Mouse (Mus musculus): ENCODE data around the gene Syt1.

The Syt1 gene

DNA sequence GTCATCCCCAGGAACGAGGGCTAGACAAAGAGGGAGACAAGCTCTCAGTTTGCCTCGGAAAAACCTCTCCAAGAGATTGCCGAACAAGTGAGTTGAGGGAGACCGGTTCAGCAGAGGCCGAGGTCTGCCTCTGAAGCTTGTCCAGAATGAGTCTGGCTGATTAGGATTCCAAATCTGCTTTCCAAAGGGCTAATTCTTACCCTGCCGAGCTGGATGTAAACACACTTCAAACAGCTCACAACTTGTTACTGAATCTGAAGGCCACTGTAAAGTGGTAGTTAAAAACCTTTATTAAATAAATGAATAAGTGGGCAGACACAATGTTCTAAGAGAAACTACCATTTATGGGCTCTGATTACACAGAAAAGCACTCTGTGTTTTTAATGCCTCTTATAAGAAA lies 491.6 kb downstream of the Syt1 start:
- DNase-seq (ENCODE audit: low spot score in 2 of 2), result no peak

GRCm38 (mm10) chr10:108517076-108517475 lies 493.7 kb downstream of the Syt1 start:
- no peak for DNase-seq (ENCODE audit: low spot score in 2 of 2)

DNA sequence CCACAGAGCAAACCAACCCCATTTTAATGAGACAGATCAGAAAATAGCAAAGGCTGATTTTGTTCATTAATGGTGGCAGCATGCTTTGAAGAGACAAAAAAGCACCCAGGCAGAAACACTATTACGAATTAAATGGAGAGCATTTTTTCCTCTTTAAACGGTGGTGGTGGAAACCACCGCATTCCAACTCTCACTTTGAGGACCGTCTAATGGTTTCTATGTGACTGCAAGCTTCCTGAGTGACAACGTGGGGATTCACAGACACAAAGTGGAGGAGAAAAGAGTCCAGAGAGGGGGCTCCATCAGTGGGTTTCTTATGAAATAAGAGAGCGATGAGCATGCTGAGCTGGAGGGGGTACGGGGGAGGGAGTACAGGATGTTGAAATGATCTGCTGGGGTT lies 496.1 kb downstream of the Syt1 start:
- DNase-seq (ENCODE audit: low spot score in 2 of 2), result no peak

GRCm38 (mm10) chr10:108509579-108509978 lies 501.2 kb downstream of the Syt1 start:
- no peak for DNase-seq (ENCODE audit: low spot score in 2 of 2)

GRCm38 (mm10) chr10:108506917-108507316 lies 503.9 kb downstream of the Syt1 start:
- no peak for DNase-seq (ENCODE audit: low spot score in 2 of 2)

- DNase-seq (ENCODE audit: low spot score in 2 of 2), result no peak
Measured at GRCm38 (mm10) chr10:108504925-108505324, 505.9 kb downstream of the Syt1 start.

DNA sequence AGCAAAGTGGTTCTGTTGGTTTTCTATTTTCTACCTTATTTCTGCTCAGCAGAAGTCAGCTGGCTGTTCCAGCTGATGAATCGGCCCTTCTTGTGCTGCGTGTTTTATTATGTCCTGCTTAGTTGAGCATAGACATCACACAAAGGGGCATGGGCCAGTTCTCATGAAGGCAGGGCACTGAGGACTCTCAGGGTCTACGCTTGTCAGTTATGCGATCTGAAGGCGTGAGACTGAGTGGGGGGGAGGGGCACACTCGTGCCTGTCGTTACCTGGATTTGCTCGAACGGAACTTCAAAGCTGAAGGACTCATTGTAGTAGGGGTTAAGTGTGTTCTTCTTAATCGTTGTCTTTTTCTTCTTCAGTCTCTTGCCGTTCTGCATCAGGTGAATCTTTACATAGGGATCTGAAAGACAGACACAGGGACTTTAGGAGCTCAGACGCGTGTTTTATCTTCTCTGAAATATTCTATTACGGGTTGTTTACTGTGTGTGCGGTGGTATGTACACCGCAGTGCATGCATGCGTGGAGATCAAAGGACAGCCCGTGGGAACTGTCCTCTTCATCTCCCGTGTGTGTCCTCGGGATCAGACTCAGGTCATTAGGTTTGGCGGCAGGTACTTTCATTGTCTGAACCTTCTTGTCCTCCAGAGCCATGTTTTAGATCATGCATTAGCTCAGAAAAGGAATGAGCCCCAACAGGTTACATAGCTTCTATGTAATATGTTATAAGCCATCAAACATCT lies 506.5 kb downstream of the Syt1 start:
- DNase-seq (ENCODE audit: low spot score in 2 of 2), result no peak

GRCm38 (mm10) chr10:108490231-108490630 lies 520.6 kb downstream of the Syt1 start:
- DNase-seq (ENCODE audit: low spot score in 2 of 2), result no peak

- DNase-seq (ENCODE audit: low spot score in 2 of 2), result no peak
Measured at GRCm38 (mm10) chr10:108483991-108484390, 526.8 kb downstream of the Syt1 start.

GRCm38 (mm10) chr10:108480146-108480850 lies 530.5 kb downstream of the Syt1 start:
- DNase-seq (ENCODE audit: low spot score in 2 of 2), result no peak

- no peak for DNase-seq (ENCODE audit: low spot score in 2 of 2)
Measured at GRCm38 (mm10) chr10:108470319-108470955, 540.3 kb downstream of the Syt1 start.

GRCm38 (mm10) chr10:108466539-108466938 lies 544.2 kb downstream of the Syt1 start:
- no peak for DNase-seq (ENCODE audit: low spot score in 2 of 2)

DNA sequence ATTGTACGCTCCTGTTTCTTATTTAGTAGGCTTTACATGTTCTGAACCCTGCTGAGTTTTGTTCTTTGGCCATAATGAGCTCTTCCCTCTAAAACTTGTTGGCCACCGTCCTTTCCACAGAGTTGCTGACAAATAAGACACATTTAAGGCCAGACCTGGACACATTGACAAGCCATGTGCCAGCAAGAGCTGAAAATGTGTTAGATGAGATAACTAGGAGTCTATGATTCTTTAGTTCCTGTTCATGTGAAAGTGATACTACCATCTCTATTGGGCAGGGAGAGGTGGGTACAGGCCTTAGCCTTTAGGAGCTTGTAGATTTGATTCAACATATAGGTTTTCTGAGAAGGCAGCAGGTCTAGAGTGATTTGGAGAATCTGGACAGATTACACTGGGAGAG lies 548.9 kb downstream of the Syt1 start:
- no peak for DNase-seq (ENCODE audit: low spot score in 2 of 2)

DNA sequence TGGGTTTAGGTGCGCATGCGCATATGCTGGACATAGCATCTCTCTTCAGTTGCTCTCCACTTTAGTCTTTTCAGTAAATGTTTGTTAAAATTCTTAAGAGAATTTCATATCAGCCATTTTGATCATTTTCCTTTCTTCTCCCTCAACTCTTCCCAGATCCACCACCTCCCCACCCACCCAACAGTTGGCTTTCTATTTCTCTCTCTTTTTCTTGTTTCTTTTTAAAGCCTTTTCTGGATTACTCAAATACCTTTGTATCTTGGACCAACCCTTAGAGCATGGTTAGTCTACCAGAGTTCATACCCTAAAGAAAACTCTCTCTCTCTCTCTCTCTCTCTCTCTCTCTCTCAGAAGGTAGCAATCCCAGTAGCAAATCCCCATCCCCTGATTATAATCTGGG lies 553.7 kb downstream of the Syt1 start:
- DNase-seq (ENCODE audit: low spot score in 2 of 2), result no peak

DNA sequence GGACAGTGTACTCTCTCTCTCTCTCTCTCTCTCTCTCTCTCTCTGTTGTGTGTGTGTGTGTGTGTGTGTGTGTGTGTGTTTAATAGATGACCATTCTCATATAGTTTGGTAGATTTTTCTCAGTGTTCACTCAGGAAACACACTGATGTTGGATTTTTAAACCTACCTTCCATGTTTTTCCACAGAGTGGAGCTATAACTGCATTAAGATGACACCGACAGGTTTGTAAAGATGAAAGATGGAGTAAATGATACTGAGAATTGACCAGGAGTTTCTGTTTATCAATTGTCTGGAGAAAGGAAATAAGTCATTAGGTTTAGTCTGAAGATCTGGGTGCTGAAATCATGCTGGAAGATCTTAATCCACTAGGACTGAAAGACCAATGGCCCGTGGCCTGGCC lies 554.9 kb downstream of the Syt1 start:
- no peak for DNase-seq (ENCODE audit: low spot score in 2 of 2)

GRCm38 (mm10) chr10:108455204-108455603 lies 555.6 kb downstream of the Syt1 start:
- no peak for DNase-seq (ENCODE audit: low spot score in 2 of 2)

DNA sequence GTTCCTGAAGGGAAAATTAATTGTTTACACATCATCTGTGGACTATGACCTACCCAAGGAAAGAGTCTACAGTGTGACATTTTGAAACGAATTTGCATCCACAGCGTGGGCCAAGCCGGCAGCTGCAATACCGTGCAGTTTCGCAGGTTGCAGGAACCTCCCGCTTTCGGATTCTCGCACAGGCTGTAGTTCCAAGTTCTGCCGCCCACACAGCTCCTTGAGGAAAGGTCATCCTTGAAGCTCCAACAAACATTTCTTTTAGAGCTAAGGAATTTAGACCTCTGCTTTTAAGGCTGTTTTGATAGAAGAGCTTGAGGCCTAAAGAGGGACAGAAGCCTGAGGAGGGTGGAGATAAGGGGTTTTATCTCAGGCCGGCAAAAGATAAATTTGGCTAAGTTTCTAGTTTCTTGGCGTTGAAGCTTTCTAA lies 556.1 kb downstream of the Syt1 start:
- peak in 1 of 2 experiments; percentile 24 for DNase-seq (ENCODE audit: low spot score in 2 of 2)

DNA sequence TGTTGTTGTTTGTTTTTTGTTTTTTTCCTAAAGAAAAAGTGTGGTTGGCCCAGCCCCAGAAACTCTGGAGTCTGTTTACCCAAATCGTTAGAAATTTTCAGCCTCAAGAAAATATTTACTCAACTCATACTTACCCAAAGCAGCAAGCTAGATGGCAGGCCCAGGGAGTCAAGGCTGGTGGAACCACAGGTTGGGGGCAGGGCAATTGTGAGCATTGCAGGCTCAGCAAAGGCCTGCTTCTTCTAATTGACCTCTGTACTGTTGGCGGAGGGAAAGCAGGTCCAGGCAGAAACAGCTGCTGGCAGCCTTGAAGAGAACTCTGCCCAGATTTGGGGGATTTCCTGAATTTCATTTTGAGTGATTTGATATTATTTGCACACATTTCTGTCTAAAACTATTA lies 557.2 kb downstream of the Syt1 start:
- no peak for DNase-seq (ENCODE audit: low spot score in 2 of 2)

GRCm38 (mm10) chr10:108452421-108452820 lies 558.4 kb downstream of the Syt1 start:
- DNase-seq (ENCODE audit: low spot score in 2 of 2), result no peak

DNA sequence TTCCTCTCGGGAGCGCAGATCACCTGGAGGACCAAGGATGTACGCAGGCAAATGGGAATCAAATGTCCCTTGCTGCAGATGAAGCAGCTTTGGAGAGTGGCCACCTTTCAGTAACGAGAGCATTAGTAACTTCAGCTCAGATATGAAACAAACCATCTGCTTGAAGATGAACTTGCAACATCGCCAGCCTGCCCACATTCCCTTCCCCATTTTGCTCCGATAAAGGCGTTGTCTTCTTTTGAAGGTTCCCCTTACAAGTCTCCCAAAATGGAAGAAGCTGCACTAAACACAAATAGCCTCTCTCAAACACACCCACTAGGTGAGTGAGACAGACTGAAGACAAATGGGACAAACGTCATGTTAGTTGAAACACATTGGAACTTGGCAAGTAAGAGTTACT lies 559.3 kb downstream of the Syt1 start:
- DNase-seq (ENCODE audit: low spot score in 2 of 2), result no peak

DNA sequence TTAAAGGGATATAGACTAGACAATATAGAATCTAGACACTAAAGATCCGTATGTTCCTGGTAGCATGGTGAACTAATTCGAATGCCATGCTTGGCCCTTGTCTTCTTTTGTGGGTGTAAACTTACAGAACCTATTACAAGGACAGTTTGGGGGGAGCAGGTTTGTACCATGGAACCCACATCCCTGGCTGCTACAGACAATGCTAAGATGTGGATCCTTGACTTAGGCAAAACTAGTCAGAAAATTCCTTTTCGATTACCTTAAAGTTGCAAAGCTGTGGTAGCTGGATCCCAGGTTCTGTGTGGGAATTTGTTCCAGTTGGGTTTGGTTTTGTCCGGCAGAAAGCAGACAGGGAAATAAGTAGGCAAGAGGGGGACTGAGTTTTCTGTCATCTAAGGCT lies 560.4 kb downstream of the Syt1 start:
- DNase-seq (ENCODE audit: low spot score in 2 of 2), result no peak

DNA sequence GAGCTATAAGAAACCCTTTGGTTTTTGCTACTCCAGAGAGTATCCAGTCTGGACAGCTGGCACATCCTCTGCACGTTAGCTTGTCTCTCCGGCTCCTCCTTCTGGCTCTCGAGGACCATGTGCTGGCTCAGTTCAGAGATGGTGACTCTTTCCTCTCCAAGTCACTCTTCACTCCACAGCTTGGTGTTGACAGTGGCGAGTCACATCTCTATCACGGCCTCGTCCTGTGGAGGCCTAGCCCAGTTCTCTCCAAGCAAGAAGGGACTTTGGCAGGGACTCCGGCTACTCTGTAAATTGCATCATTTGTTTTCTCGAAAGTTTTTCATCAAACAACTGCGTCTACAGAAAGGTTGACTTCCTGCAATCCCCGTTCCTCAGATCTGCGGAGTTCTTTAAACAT lies 562.4 kb downstream of the Syt1 start:
- DNase-seq (ENCODE audit: low spot score in 2 of 2), result no peak
